Mouse (Mus musculus) bone marrow macrophage, adult 2 months (primary cell): ENCODE measurements around the gene Naa60. TPM values are rescaled to one million over a fixed set of nuclear protein-coding genes. Genes with fewer than 3 reads are reported as not detected.

Source experiments
- H3K27ac ChIP-seq: 2 replicates; pipeline ENCODE4 v1.5.1; 2012; ENCODE audit warnings: low read depth, low read length; ENCODE audit not compliant: insufficient read depth
- H3K4me1 ChIP-seq: 2 replicates; pipeline ENCODE4 v1.6.1; 2012; ENCODE audit warnings: low read length; ENCODE audit not compliant: control insufficient read depth, insufficient read depth
- H3K4me3 ChIP-seq: 2 replicates; pipeline ENCODE4 v1.5.1; 2012; ENCODE audit warnings: mild to moderate bottlenecking, low read length, moderate library complexity; ENCODE audit not compliant: insufficient read depth
- CTCF ChIP-seq: IDR thresholded peaks from 2 replicates; pipeline ENCODE4 v1.5.1; 2012; ENCODE audit warnings: low read depth, mild to moderate bottlenecking, low read length, moderate library complexity
- POLR2A ChIP-seq: IDR thresholded peaks from 2 replicates; pipeline ENCODE4 v1.6.1; 2012; ENCODE audit warnings: mild to moderate bottlenecking, low read depth, low read length, borderline replicate concordance
- polyA plus RNA-seq: library from polyadenylated mRNA; stranded (reverse); fragments of >200 nt; gene quantifications from 2 replicates; pipeline ENCODE4 v1.2.4, GENCODE M21; 2012; ENCODE audit not compliant: missing spikeins, insufficient read depth, insufficient read length

The Naa60 gene
- polyA plus RNA-seq, 1 experiment, result 102 TPM

GRCm38 (mm10) chr16:3923515-3923914 lies 51.3 kb downstream of the Naa60 start:
- Histone ChIP-seq H3K4me1 (peaks cover 15% of the 10 kb centered on the region), H3K4me3 (no peak overlapping the region), H3K27ac (no peak overlapping the region)
- TF ChIP-seq CTCF, result no peak

GRCm38 (mm10) chr16:3923966-3924365 lies 51.8 kb downstream of the Naa60 start:
- no peak overlapping the region for H3K4me3 ChIP-seq
- H3K4me1 ChIP-seq, result peaks cover 18% of the 10 kb centered on the region
- no peak overlapping the region for H3K27ac ChIP-seq
- TF ChIP-seq POLR2A (no peak), CTCF (no peak)

GRCm38 (mm10) chr16:3928582-3928981 lies 56.4 kb downstream of the Naa60 start:
- TF ChIP-seq CTCF, result no peak
- no peak for TF ChIP-seq POLR2A
- Histone ChIP-seq H3K4me3 (peak overlapping the region; percentile 31; the same call in 1 of the 2 replicates), H3K4me1 (peaks cover 23% of the 10 kb centered on the region), H3K27ac (peak overlapping the region; percentile 90)

- Histone ChIP-seq H3K27ac (peak overlapping the region; percentile 90), H3K4me1 (peaks cover 29% of the 10 kb centered on the region), H3K4me3 (peak overlapping the region; percentile 23)
- no peak for TF ChIP-seq CTCF
- TF ChIP-seq POLR2A, result no peak
Observed at GRCm38 (mm10) chr16:3929151-3929550, 57.0 kb downstream of the Naa60 start.

GRCm38 (mm10) chr16:3933536-3933935 lies 61.4 kb downstream of the Naa60 start:
- H3K27ac ChIP-seq, result no peak overlapping the region
- no peak for TF ChIP-seq CTCF
- no peak for TF ChIP-seq POLR2A
- peaks cover 33% of the 10 kb centered on the region for H3K4me1 ChIP-seq

GRCm38 (mm10) chr16:3934091-3934490 lies 61.9 kb downstream of the Naa60 start:
- Histone ChIP-seq H3K4me1 (peaks cover 30% of the 10 kb centered on the region), H3K27ac (no peak overlapping the region), H3K4me3 (no peak overlapping the region)
- TF ChIP-seq POLR2A, result no peak
- TF ChIP-seq CTCF, result no peak

More at GRCm38 (mm10) chr16:3933536-3933935, 61.4 kb downstream of the Naa60 start:
- no peak overlapping the region for H3K4me3 ChIP-seq

GRCm38 (mm10) chr16:3934701-3935100 lies 62.5 kb downstream of the Naa60 start:
- TF ChIP-seq POLR2A, result no peak
- no peak for TF ChIP-seq CTCF
- H3K4me3 ChIP-seq, result no peak overlapping the region
- H3K27ac ChIP-seq, result no peak overlapping the region
- H3K4me1 ChIP-seq, result peaks cover 26% of the 10 kb centered on the region

- no peak overlapping the region for H3K4me3 ChIP-seq
- TF ChIP-seq POLR2A (no peak), CTCF (no peak)
Observed at GRCm38 (mm10) chr16:3951141-3951540, 79.0 kb downstream of the Naa60 start.

More at GRCm38 (mm10) chr16:3951141-3951540, 79.0 kb downstream of the Naa60 start:
- Histone ChIP-seq H3K4me1 (peaks cover 18% of the 10 kb centered on the region), H3K27ac (no peak overlapping the region)

Other genes with a start within 250 kb of the Naa60 start
- 62.0 and 64.0 TPM in 2 replicates for gene Mefv, start 154.3 kb upstream of the Naa60 start, polyA plus RNA-seq
- gene Zfp263, start 128.3 kb upstream of the Naa60 start, polyA plus RNA-seq, result 81.0 and 85.1 TPM in 2 replicates
- gene Olfr15, start 41.5 kb upstream of the Naa60 start, polyA plus RNA-seq, result not detected in 2 replicates
- gene Zfp174, start 25.1 kb upstream of the Naa60 start, polyA plus RNA-seq, result 0.99 and 1.5 TPM in 2 replicates
- 7.6 and 9.9 TPM in 2 replicates for gene Zfp597, start 12.2 kb downstream of the Naa60 start, polyA plus RNA-seq
- gene Gm20695, start 12.3 kb downstream of the Naa60 start, polyA plus RNA-seq, result 1.0 TPM in 1 of 2 replicates, not detected in the other
- gene 1700037C18Rik, start 36.3 kb downstream of the Naa60 start, polyA plus RNA-seq, result 3.1 and 3.6 TPM in 2 replicates
- 13.7 and 18.5 TPM in 2 replicates for gene Cluap1, start 36.4 kb downstream of the Naa60 start, polyA plus RNA-seq
- 5.6 and 5.7 TPM in 2 replicates for gene Nlrc3, start 104.3 kb downstream of the Naa60 start, polyA plus RNA-seq
- gene Slx4, start 131.4 kb downstream of the Naa60 start, polyA plus RNA-seq, result 12.8 and 19.0 TPM in 2 replicates
- gene Dnase1, start 164.6 kb downstream of the Naa60 start, polyA plus RNA-seq, result not detected in 2 replicates
- 34.4 and 35.4 TPM in 2 replicates for gene Trap1, start 205.5 kb downstream of the Naa60 start, polyA plus RNA-seq